Mouse (Mus musculus) testis, adult 2 months (tissue): ENCODE measurements around the gene Gpr65. TPM values are rescaled to one million over a fixed set of nuclear protein-coding genes. Genes with fewer than 3 reads are reported as not detected.

Source experiments
- H3K27ac ChIP-seq: fragments of 200-500 bp; 2 replicates; pipeline ENCODE4 v1.5.1; 2012; ENCODE audit warnings: low read depth, low read length; ENCODE audit not compliant: control insufficient read depth, insufficient read depth
- H3K27me3 ChIP-seq: fragments of 200-500 bp; 2 replicates; pipeline ENCODE4 v1.6.1; 2012; ENCODE audit warnings: mild to moderate bottlenecking, low read length, moderate library complexity; ENCODE audit not compliant: control insufficient read depth, insufficient read depth
- H3K36me3 ChIP-seq: fragments of 200-500 bp; 2 replicates; pipeline ENCODE4 v1.6.1; 2012; ENCODE audit warnings: mild to moderate bottlenecking, low read length; ENCODE audit not compliant: control insufficient read depth, insufficient read depth
- H3K4me1 ChIP-seq: fragments of 200-500 bp; 2 replicates; pipeline ENCODE4 v1.6.1; 2012; ENCODE audit warnings: low read length; ENCODE audit not compliant: control insufficient read depth, insufficient read depth
- H3K4me3 ChIP-seq: fragments of 200-500 bp; 2 replicates; pipeline ENCODE4 v1.5.1; 2012; ENCODE audit warnings: low read depth, mild to moderate bottlenecking, low read length, moderate library complexity, mixed read lengths; ENCODE audit not compliant: control insufficient read depth
- CTCF ChIP-seq: fragments of 200-500 bp; IDR thresholded peaks from 2 replicates; pipeline ENCODE4 v1.5.1; 2012; ENCODE audit warnings: low read depth, mild to moderate bottlenecking, inconsistent platforms, low read length, moderate library complexity; ENCODE audit not compliant: control insufficient read depth, insufficient read depth, insufficient replicate concordance
- POLR2A ChIP-seq: fragments of 200-500 bp; IDR thresholded peaks from 2 replicates; pipeline ENCODE4 v1.6.1; 2012; ENCODE audit warnings: low read depth, mild to moderate bottlenecking, inconsistent platforms, low read length, moderate library complexity; ENCODE audit not compliant: control insufficient read depth
- polyA plus RNA-seq: library from polyadenylated mRNA; depleted of rRNA; stranded (reverse); fragments of >200 nt; gene quantifications from 2 replicates; pipeline ENCODE4 v1.2.3, GENCODE M21; 2012

The Gpr65 gene
- polyA plus RNA-seq, 1 experiment: 1.4 TPM

- no peak for TF ChIP-seq CTCF
- no peak for TF ChIP-seq POLR2A
- Histone ChIP-seq H3K4me1 (no peaks in the 10 kb centered on the region), H3K27me3 (no peaks in the 10 kb centered on the region), H3K27ac (no peak overlapping the region), H3K4me3 (no peak overlapping the region), H3K36me3 (peaks cover 3% of the 10 kb centered on the region)
These were observed 18.1 kb upstream of the Gpr65 start for GRCm38 (mm10) chr12:98250327-98250726.

GRCm38 (mm10) chr12:98252417-98252816 lies 16.0 kb upstream of the Gpr65 start:
- H3K36me3 ChIP-seq: peaks cover 3% of the 10 kb centered on the region
- no peaks in the 10 kb centered on the region for H3K4me1 ChIP-seq
- TF ChIP-seq CTCF (no peak), POLR2A (no peak)
- no peak overlapping the region for H3K27ac ChIP-seq
- H3K27me3 ChIP-seq: no peaks in the 10 kb centered on the region
- no peak overlapping the region for H3K4me3 ChIP-seq

GRCm38 (mm10) chr12:98255373-98255995 lies 13.0 kb upstream of the Gpr65 start:
- peaks cover 3% of the 10 kb centered on the region for H3K36me3 ChIP-seq
- H3K27me3 ChIP-seq: no peaks in the 10 kb centered on the region
- no peaks in the 10 kb centered on the region for H3K4me1 ChIP-seq
- TF ChIP-seq POLR2A (no peak), CTCF (no peak)
- no peak overlapping the region for H3K27ac ChIP-seq
- peak overlapping the region; percentile 55 for H3K4me3 ChIP-seq

GRCm38 (mm10) chr12:98258371-98258844 lies 10.0 kb upstream of the Gpr65 start:
- peak overlapping the region; percentile 99 for H3K27ac ChIP-seq
- no peak for TF ChIP-seq POLR2A
- TF ChIP-seq CTCF: no peak
- H3K4me3 ChIP-seq: peak overlapping the region; percentile 99
- H3K36me3 ChIP-seq: peaks cover 2% of the 10 kb centered on the region; the same call in 1 of the 2 replicates
- no peaks in the 10 kb centered on the region for H3K27me3 ChIP-seq
- no peaks in the 10 kb centered on the region for H3K4me1 ChIP-seq

GRCm38 (mm10) chr12:98258845-98259517 lies 9.5 kb upstream of the Gpr65 start, which contains the start of gene Galc:
TSS of gene Galc (minus strand) at chr12:98259459.
- TF ChIP-seq POLR2A: peak; percentile 67; the same call in 1 of the 2 replicates
- no peak for TF ChIP-seq CTCF
- Histone ChIP-seq H3K27me3 (no peaks in the 10 kb centered on the region), H3K27ac (peak within 1 kb of the TSS; percentile 99), H3K4me1 (peaks cover 1% of the 10 kb centered on the region; the same call in 1 of the 2 replicates), H3K4me3 (peak within 1 kb of the TSS; percentile 99), H3K36me3 (peaks cover 2% of the 10 kb centered on the region; the same call in 1 of the 2 replicates)

GRCm38 (mm10) chr12:98259518-98259852 lies 8.9 kb upstream of the Gpr65 start:
- Histone ChIP-seq H3K4me3 (peak overlapping the region; percentile 99), H3K27me3 (no peaks in the 10 kb centered on the region), H3K27ac (peak overlapping the region; percentile 88), H3K36me3 (peaks cover 2% of the 10 kb centered on the region; the same call in 1 of the 2 replicates), H3K4me1 (peaks cover 2% of the 10 kb centered on the region; the same call in 1 of the 2 replicates)
- TF ChIP-seq CTCF: no peak
- TF ChIP-seq POLR2A: no peak

GRCm38 (mm10) chr12:98265697-98266096 lies 2.7 kb upstream of the Gpr65 start:
- H3K4me1 ChIP-seq: peaks cover 2% of the 10 kb centered on the region; the same call in 1 of the 2 replicates
- H3K4me3 ChIP-seq: no peak overlapping the region
- H3K27ac ChIP-seq: no peak overlapping the region
- no peaks in the 10 kb centered on the region for H3K27me3 ChIP-seq
- TF ChIP-seq POLR2A: no peak
- no peak for TF ChIP-seq CTCF
- H3K36me3 ChIP-seq: no peaks in the 10 kb centered on the region
